Mouse (Mus musculus) hindbrain, postnatal 0 days (tissue): ENCODE results near the gene Mier2. TPM values are rescaled to one million over a fixed set of nuclear protein-coding genes. Genes with fewer than 3 reads are reported as not detected.

ENCODE experiments used
- ATAC-seq: fragments of 200-750 bp; cut with Nextera tagmentation; 2 replicates; pipeline ENCODE4 v1.8.0; 2017; ENCODE audit warnings: mild to moderate bottlenecking, moderate TSS enrichment, moderate library complexity
- DNase-seq: peaks from one replicate; pipeline ENCODE4 v3.0.0-alpha.2; 2015; ENCODE audit warnings: low spot score
- H3K27ac ChIP-seq: fragments of 300-500 bp; sonication (generic); 2 replicates; pipeline ENCODE4 v1.5.1; 2014; ENCODE audit warnings: mild to moderate bottlenecking
- H3K27me3 ChIP-seq: fragments of 300-500 bp; sonication (generic); 2 replicates; pipeline ENCODE4 v1.6.1; 2014; ENCODE audit warnings: low read length, mixed read lengths; ENCODE audit not compliant: insufficient read depth
- H3K36me3 ChIP-seq: fragments of 300-500 bp; sonication (generic); 2 replicates; pipeline ENCODE4 v1.6.1; 2014; ENCODE audit warnings: low read length, mixed read lengths; ENCODE audit not compliant: insufficient read depth
- H3K4me1 ChIP-seq: fragments of 300-500 bp; sonication (generic); 2 replicates; pipeline ENCODE4 v1.6.1; 2014; ENCODE audit warnings: antibody characterized with exemption, low read length, mixed read lengths; ENCODE audit not compliant: insufficient read depth
- H3K4me2 ChIP-seq: fragments of 300-500 bp; sonication (generic); 2 replicates; pipeline ENCODE4 v1.6.1; 2014; ENCODE audit warnings: low read depth, mild to moderate bottlenecking, low read length, moderate library complexity, mixed read lengths
- H3K4me3 ChIP-seq: fragments of 300-500 bp; sonication (generic); 2 replicates; pipeline ENCODE4 v1.5.1; 2014; ENCODE audit warnings: low read length
- H3K9ac ChIP-seq: fragments of 300-500 bp; sonication (generic); replicated peaks from 2 replicates; pipeline ENCODE4 v1.6.1; 2014; ENCODE audit warnings: mild to moderate bottlenecking, low read length, moderate library complexity, mixed read lengths
- H3K9me3 ChIP-seq: fragments of 300-500 bp; sonication (generic); 2 replicates; pipeline ENCODE4 v1.6.1; 2016; ENCODE audit warnings: low read length, mixed read lengths
- CTCF ChIP-seq: IDR thresholded peaks from 2 replicates; pipeline ENCODE4 v1.5.1; 2016; ENCODE audit warnings: antibody characterized with exemption, control low read depth, low read depth
- WGBS: fragments of 180-500 bp; shearing (Covaris S2); extraction: QIAGEN DNeasy Blood & Tissue Kit; methylation state at CpG from one replicate; pipeline ENCODE4 v1.1.7; 2014; 5-methylcytosine and 5-hydroxymethylcytosine counted together
- polyA plus RNA-seq: library from polyadenylated mRNA; unstranded; fragments of >200 nt; fragmentation: Nextera tagmentation; extraction: Ambion mirVana; gene quantifications from 2 replicates; pipeline ENCODE4 v1.2.1, GENCODE M21; 2015
- total RNA-seq: library from RNA; depleted of rRNA; stranded (reverse); fragments of >200 nt; gene quantifications from 2 replicates; pipeline ENCODE4 v1.2.3, GENCODE M21; 2014

Gene Mier2
- total and polyA plus RNA-seq, 2 experiments from 2014 or later: 36.3 to 115 TPM

DNA sequence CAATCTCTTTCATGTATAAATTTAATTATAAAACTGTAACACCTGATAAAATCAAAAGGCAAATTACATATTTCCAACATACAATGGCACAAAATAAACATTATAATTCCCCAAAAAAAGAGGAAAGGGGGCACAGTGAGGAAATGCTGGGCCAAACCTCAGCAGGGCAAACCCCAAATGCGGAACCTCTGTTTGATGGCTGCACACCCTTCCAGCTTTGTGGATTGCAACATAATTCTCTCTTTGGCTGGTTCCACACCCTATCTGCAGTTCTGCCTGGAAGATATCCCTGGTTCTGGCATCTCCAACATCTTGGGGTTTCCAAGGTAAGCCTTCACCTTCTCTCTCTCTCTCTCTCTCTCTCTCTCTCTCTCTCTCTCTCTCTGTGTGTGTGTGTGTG, 35.7 kb upstream of the Mier2 start:
- Histone ChIP-seq H3K9me3 (no peaks in the 10 kb centered on the region), H3K4me2 (no peak overlapping the region), H3K9ac (no peak overlapping the region), H3K36me3 (no peaks in the 10 kb centered on the region), H3K27me3 (peaks cover 8% of the 10 kb centered on the region; the same call in 1 of the 2 replicates), H3K27ac (no peak overlapping the region), H3K4me3 (no peak overlapping the region), H3K4me1 (no peaks in the 10 kb centered on the region)
- DNase-seq: no peak
- no peak for ATAC-seq
- WGBS: 100% methylated on average over 1 of the region's 1 CpGs
- no peak for TF ChIP-seq CTCF

DNA sequence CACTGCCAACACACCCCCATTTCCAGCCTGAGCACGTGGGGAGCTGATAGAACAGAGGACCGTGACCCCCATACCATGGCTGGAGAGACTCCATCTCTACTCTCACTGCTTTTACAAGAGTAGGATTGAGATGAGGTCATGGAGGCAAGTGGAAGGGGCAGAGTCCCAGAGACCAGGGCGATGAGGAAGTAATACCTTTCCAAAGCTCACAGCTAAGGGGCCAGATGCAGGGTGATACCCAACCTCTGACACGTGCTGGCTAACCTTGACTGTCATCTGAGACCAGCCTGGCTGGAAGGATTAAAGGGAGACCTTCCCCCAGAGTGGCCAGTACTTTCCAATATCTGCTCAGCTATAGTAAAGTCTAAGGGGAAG, 32.7 kb upstream of the Mier2 start:
- Histone ChIP-seq H3K4me1 (no peaks in the 10 kb centered on the region), H3K27me3 (no peaks in the 10 kb centered on the region), H3K4me2 (no peak overlapping the region), H3K27ac (no peak overlapping the region), H3K36me3 (no peaks in the 10 kb centered on the region), H3K4me3 (no peak overlapping the region), H3K9me3 (no peaks in the 10 kb centered on the region), H3K9ac (no peak overlapping the region)
- no peak for TF ChIP-seq CTCF
- DNase-seq: no peak
- 76% methylated on average over 4 of the region's 4 CpGs for WGBS
- ATAC-seq: no peak

DNA sequence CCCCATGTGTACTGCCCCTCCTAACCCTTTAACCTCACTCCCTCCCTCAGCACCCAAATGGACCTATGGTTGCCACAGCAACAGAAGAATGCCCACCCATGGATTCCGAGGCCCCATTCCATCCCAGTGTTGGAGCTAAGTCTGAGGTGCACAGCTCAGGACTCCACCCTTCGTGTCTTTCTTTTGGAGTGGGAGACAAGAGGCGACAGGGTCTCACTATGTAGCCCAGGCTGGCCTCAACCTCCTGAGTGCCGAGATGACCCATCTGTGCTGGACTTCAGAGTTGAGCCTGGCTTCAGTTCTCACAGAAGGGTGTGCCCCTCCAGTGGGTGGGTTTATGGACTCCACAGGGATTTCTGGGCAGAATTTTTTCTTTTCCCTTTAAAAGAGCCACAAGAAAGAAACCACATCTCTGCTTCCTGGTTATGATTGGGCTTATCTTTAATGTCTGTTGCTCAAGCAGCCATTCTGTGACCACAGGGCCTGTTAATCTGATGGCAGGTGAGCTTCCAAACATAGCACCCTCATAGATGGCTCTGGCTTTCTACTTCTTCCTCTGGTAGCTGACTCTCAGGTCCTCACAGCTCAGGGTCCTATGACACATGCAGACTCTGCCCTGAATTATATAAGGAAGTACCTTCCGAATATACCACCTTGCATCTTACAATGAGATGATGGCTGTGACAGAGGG, 32.2 kb upstream of the Mier2 start, which contains the start of gene Theg:
TSS of gene Theg (minus strand) at position 271 of the 691 bp plus-strand sequence.
- no peak within 1 kb of the TSS for H3K27ac ChIP-seq
- no peak for TF ChIP-seq CTCF
- no peaks in the 10 kb centered on the region for H3K36me3 ChIP-seq
- ATAC-seq (no peak), DNase-seq (no peak)
- no peak within 1 kb of the TSS for H3K9ac ChIP-seq
- no peaks in the 10 kb centered on the region for H3K9me3 ChIP-seq
- no peaks in the 10 kb centered on the region for H3K27me3 ChIP-seq
- no peaks in the 10 kb centered on the region for H3K4me1 ChIP-seq
- H3K4me2 ChIP-seq: no peak within 1 kb of the TSS
- H3K4me3 ChIP-seq: no peak within 1 kb of the TSS
- whole genome bisulfite sequencing: 77% methylated on average over 5 of the region's 5 CpGs

DNA sequence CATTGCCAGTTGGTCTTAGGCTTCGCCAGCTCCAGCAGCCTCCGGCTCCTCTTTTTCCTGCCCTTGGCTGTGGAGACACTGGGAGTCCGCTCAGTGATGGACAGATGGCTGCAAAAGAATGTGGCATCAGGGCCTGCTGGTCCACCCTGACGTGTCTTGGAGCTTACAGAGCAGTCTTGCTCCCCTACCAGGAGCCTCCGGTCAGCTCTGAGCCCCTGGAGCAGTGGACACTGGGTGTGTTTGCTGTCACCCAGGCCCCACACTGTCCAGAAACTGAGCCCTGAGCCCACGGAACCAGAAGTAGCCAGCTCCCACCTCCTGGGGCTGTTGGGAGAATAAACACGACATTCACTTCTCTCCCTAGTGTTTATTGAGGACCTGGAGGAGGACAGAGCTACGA, 31.2 kb upstream of the Mier2 start:
- no peak overlapping the region for H3K4me2 ChIP-seq
- H3K9me3 ChIP-seq: no peaks in the 10 kb centered on the region
- no peak for TF ChIP-seq CTCF
- H3K4me1 ChIP-seq: no peaks in the 10 kb centered on the region
- H3K36me3 ChIP-seq: no peaks in the 10 kb centered on the region
- H3K27ac ChIP-seq: no peak overlapping the region
- DNase-seq (no peak), ATAC-seq (no peak)
- WGBS: 71% methylated on average over 8 of the region's 8 CpGs
- H3K27me3 ChIP-seq: no peaks in the 10 kb centered on the region
- no peak overlapping the region for H3K9ac ChIP-seq
- no peak overlapping the region for H3K4me3 ChIP-seq

DNA sequence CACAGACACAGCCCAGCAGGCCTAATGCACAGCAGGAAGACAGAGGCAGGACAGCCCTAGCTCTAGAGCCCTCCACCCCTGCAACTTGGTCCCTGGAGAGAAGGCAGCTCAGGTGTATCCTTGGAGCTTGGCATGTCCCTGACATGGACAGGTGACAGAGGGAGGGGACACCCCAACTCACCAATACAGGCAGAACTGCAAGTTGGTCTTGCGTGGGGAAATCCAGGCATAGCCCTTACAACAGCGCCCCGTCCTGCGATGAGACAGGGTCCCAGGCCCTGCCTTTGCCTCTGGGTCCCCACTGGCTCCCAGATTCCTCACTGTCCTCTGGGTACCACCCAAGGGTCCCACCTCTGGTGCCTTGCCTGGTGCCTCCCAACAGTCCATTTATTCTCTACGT, 30.7 kb upstream of the Mier2 start:
- Histone ChIP-seq H3K9ac (no peak overlapping the region), H3K27me3 (no peaks in the 10 kb centered on the region), H3K4me2 (no peak overlapping the region), H3K36me3 (no peaks in the 10 kb centered on the region), H3K4me1 (no peaks in the 10 kb centered on the region), H3K9me3 (no peaks in the 10 kb centered on the region), H3K27ac (no peak overlapping the region), H3K4me3 (no peak overlapping the region)
- 83% methylated on average over 5 of the region's 5 CpGs for WGBS
- DNase-seq (no peak), ATAC-seq (no peak)
- TF ChIP-seq CTCF: no peak

DNA sequence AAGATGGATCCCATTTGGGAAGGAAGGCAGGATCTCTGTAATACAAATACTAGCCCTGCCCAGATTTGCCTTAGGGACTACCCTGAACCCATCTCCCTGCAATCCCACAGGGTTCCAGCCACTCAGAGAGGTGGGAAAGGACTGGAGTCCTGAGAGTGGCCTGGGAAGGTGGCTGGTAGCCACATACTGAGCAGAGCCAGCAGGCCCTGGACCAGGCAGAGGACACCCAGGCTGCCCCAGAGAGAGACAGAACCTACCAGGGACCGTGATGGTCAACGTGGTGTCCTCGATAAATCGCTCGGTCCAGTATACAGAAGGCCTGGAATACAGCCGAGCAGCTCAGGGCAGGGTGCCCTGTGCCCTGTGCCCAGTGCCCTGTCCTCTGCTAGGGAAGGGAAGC, 30.1 kb upstream of the Mier2 start:
- Histone ChIP-seq H3K36me3 (no peaks in the 10 kb centered on the region), H3K4me2 (no peak overlapping the region), H3K9me3 (no peaks in the 10 kb centered on the region), H3K4me1 (no peaks in the 10 kb centered on the region), H3K9ac (no peak overlapping the region), H3K27ac (no peak overlapping the region), H3K27me3 (no peaks in the 10 kb centered on the region), H3K4me3 (no peak overlapping the region)
- TF ChIP-seq CTCF: no peak
- DNase-seq: no peak
- ATAC-seq: no peak
- WGBS: 91% methylated on average over 6 of the region's 6 CpGs

DNA sequence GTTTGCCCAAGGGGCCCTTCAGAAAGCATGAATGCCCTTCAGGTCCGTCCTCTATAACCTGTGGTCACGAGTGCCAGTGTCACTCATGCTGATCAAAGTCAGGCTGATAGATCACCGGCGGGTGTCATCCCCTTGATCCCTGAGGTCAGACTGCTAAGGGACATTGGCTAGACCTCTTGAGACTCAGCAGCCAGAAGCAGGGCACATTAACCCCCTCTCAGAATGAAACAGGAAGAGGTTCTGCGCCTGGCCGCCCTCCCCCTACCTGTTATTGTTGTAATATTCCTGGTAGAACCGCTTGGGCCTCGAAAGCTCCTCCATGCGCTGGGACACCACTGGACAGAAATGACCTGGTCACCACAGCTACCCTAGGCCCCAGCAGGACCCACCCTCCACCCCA, 29.4 kb upstream of the Mier2 start:
- H3K9ac ChIP-seq: no peak overlapping the region
- no peak for DNase-seq
- H3K4me2 ChIP-seq: no peak overlapping the region
- no peak for TF ChIP-seq CTCF
- 89% methylated on average over 9 of the region's 9 CpGs for WGBS
- no peaks in the 10 kb centered on the region for H3K27me3 ChIP-seq
- H3K27ac ChIP-seq: no peak overlapping the region
- no peaks in the 10 kb centered on the region for H3K36me3 ChIP-seq
- H3K4me1 ChIP-seq: no peaks in the 10 kb centered on the region
- H3K4me3 ChIP-seq: no peak overlapping the region
- ATAC-seq: no peak
- H3K9me3 ChIP-seq: no peaks in the 10 kb centered on the region
